Mouse (Mus musculus) left cerebral cortex, postnatal 4 days (tissue): Measurements from ENCODE around the gene Map4k1. TPM values are rescaled to one million over a fixed set of nuclear protein-coding genes. Genes with fewer than 3 reads are reported as not detected.

Experiments used
- DNase-seq: peaks from one replicate; pipeline ENCODE4 v3.0.0-alpha.2; 2022
- intact Hi-C: fragments of 180-260 bp; cut with DNase I; formaldehyde crosslinking; loops from one replicate; pipeline ENCODE4 v1.15.1; 2025
- total RNA-seq, 2 experiments: library from RNA; stranded (reverse); gene quantifications; 2 replicates each; pipeline ENCODE4 v1.2.3; 2021

Map4k1 gene
- total RNA-seq, result 10 to 100 TPM; 12.9 to 14.7 TPM

DNA sequence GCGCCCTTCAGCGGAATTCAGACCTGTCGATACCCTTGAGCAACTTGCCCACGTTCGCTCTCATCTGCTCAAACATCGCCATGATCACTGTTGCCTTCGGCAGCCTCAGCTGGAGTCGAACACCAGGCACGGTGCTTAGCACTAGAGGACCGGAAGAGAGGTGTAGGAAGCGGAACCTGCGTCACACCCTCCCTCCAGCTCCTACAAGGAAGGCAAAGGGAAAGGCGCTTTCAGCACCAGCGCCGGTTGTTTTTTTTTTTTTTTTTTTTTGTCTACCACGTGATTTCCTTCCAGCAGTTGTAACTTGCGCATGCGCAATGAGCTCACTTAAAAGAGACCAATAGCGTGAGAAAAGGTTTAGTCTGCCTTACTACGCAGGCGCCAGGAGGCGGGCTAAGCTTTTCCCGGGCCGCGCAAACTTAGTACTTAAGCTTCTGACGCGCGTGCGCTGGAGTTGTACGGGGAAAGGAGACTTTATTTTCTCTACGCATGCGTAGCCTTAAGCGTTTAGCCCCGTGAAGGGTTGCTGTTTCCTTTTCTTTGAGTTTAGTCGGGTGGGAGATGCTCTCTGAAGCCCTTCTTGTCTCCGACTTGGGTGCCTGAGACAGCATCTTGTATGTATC, at the start of gene Map4k1, which contains the start of gene Eif3k:
TSS of gene Map4k1 (plus strand) at position 400 of the 623 bp plus-strand sequence.
TSS of gene Eif3k (minus strand) at position 214 of the 623 bp plus-strand sequence.
- intact Hi-C loops, result no loop called here
- DNase-seq, result peak; percentile 98

DNA sequence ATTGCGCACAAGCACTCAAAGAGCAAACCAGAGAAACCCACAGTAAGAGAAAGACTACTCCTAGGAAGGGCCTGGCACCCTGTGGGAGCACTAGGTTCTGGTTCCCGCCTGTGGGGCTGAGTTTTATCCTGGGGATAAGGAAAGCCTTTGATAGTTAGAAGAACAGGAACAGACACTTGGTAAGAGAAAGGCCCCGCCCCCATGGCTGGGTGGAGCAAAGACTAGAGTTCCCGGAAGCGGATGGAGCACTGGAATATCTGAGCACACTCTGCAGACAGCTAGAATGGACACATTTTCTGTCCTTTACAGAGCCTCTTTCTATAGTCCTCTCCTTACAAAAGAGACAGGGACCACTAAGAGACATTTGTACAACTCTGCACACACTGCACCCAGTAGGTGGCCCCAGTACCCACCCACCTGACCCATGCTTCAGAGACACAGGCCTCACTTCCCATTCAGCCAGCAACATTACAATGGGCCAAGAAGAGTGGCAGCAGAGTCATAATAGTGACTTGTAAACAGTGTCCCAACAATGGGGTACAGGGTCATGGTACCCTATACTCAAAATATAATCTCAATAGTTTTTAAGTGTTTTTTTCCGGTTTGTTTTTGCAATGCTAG, 49.3 kb upstream of the Map4k1 start:
- no peak for DNase-seq
- intact Hi-C loops, result no loop called here

GRCm38 (mm10) chr7:28933825-28934224, 48.0 kb upstream of the Map4k1 start:
- DNase-seq, result no peak

DNA sequence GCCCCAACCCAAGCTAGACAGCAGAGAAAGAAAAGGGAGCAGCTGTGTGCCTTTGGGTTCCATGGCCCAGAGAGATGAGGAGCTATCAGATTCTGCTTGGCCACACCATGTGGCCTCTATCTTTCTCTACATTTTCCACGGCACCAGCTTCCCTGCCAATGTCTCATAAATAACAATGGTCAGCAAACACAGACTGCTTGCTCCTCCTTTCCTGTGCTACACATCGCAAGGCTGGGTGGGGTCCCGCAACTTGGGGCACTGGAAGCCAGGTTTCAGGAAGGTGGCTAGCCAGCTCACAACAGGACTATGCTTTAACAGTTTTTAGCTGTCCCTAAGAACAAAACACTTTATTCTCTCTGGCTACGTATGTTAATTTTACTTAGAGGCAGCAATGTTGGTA, 45.1 kb upstream of the Map4k1 start:
- DNase-seq, result no peak
- intact Hi-C loops, result no loop called here

More at GRCm38 (mm10) chr7:28933825-28934224, 48.0 kb upstream of the Map4k1 start:
- intact Hi-C loops, result no loop called here

- intact Hi-C loops, result no loop called here
- no peak for DNase-seq
These were observed 43.2 kb upstream of the Map4k1 start for GRCm38 (mm10) chr7:28938654-28939053.

GRCm38 (mm10) chr7:28939418-28940183, 42.2 kb upstream of the Map4k1 start:
- no peak for DNase-seq
- intact Hi-C loops, result no loop called here

DNA sequence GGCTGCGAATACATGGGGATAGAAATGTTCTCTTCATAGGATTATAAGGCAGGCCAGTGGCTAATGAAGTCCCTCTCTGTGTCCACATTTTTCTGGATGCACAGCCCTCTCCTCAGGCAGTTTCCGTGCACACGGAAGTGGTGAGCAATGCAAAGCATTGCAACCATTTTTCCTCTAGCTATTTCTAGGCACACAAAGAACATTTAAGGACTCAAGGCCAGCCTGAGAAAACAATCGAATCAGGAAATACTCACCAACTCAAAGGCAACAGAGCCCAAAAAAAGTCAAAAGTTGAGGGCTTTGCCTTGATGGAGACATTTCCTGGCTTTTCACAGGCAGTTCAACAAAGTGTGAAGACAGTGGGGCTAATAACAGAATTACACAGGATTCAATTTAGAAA, 40.7 kb upstream of the Map4k1 start:
- intact Hi-C loops, result no loop called here
- no peak for DNase-seq

DNA sequence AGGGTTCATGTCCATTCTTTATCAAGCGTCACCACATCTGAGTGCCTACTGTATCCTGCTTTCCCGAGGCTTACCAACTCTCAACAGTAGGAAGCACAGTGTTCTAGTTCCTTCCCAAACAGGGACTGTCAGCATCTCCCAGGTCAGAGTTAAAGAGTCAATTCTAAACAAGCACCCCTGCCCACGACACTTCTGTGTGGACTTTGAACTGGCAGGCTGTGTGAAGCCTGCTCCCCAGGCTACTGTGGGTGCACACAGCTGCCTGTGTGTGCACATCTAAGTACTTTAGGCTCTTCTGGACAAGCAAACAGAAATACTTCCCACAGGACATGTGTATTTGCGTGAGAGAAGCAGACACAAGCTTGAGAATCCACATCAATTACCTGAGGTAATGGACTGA, 40.3 kb upstream of the Map4k1 start:
- intact Hi-C loops, result no loop called here

DNA sequence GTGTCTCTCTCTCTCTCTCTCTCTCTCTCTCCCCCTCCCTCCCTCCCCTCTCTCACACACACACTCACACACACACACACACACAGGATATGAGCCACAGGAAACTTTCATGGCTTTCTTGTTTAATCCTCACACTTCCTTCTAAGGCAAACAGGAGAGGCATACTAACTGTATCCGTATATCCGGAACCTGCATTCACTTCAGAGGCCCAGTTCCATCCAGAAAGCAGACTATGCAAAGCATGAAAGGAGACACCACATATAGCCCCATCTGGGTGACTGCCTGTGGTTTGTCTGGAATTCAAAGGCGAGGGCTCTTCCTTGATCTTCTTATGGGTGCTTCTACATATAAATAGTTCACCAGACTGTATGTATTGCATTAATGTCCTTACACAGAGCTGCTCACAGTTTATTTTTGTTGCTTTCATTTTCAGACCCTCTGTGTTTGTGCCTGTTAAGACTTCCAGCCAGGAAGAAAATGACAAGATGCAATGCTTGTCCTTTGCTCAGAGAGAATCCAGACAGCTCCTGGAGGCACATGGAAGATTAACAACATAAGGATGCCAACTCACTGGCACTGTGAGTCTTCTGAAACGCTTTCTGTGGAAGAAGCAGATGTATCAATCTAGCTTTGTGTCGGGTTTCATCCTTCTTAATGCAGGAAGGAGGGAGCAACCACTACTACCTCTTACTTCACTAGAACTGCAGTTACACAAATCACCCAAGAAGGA, 38.2 kb upstream of the Map4k1 start:
- no peak for DNase-seq

More for the DNA sequence above, 40.3 kb upstream of the Map4k1 start:
- no peak for DNase-seq

GRCm38 (mm10) chr7:28944756-28945415, 37.0 kb upstream of the Map4k1 start:
- intact Hi-C loops, result no loop called here
- no peak for DNase-seq

More for the DNA sequence above, 38.2 kb upstream of the Map4k1 start:
- intact Hi-C loops, result no loop called here

- DNase-seq, result no peak
- intact Hi-C loops, result no loop called here
These were observed 36.2 kb upstream of the Map4k1 start for GRCm38 (mm10) chr7:28945416-28946270.

DNA sequence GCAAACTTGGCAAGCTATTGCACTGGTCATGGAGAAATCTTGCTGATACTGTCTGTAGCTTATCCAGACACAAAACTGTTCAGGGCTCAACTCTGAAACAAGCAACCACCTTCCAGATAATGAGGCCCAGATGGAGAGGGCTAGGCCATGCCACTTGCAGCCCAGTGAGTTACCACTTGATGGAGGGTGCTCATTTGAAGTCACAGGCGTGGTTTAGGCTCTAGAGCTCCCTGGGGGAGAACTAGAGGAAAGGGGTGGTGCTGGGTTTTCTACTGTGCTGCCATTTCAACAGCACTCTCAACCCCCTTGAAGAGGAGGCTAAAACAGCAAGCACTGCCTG, 35.6 kb upstream of the Map4k1 start:
- DNase-seq, result no peak
- intact Hi-C loops, result no loop called here

DNA sequence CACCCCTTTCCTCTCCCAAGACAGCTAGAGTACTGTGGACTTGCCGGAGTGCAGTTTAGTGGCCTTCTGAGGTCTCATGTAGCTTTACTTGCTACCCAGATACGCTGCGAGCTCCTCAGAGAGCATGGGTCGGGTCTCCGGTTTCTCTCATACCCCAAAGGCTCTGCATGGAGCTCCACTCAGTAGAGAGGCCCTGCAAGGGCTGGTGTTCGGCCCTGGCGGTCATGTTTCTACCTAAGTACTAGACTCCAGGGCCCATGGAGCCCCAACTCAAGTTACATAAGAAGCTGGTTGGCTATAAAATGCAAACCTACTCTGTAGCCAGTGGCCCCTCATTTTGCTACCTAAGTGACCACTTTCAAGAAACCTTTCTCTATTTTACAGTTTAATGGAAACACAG, 33.1 kb upstream of the Map4k1 start:
- intact Hi-C loops, result no loop called here
- no peak for DNase-seq

DNA sequence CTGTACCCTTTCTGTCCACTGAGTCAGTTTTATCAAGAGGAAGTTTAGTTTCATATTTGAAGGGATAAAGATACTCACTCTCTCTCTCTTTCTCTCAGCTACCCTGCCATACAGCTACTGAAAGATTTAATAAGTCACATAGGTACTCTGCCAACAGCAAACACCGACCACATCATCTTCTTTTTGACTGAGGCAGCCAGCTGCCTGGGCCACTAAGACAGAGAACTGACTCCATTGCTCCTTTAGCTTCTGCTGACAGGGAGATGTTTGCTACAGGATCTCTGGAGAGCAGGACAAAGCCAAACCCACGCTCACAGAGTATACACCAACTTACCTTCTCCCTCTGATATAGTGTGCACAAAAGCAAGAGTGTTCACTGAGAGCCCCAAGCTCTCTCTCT, 32.6 kb upstream of the Map4k1 start:
- no peak for DNase-seq
- intact Hi-C loops, result no loop called here

DNA sequence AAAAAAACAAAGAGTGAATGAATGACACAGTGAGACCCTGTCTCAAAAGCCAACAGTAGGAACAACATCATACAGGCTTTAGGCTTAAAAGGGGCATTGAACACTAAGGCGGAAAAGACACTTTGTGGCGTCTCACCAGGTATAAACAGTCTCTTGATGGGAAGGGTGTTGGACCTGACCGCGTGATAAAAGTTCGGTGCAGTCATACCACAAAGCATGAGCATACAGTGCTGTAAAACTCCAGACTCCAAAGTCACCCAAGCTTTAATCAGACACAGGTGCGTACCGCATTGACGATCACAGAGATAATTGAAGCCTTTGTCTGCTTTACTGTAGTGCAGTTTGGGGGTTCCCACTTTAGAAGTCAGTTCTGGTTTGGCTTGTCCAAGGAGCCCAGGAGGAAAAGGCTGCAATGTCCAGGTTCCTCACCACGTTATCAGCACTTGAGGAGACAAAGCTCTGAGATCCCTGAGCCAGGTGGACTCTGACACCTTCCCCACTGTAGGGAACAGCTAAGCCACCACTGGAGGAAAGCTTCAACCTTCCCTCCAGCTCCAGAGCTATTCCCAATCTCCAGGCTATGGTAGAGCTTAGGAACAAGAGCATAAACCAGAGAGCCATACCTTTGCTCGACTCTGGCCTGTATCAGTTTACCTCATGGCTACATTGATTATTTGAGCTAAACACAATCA, 31.4 kb upstream of the Map4k1 start:
- intact Hi-C loops, result no loop called here
- no peak for DNase-seq

GRCm38 (mm10) chr7:28951764-28952163, 30.1 kb upstream of the Map4k1 start:
- intact Hi-C loops, result no loop called here
- DNase-seq, result no peak

GRCm38 (mm10) chr7:28952786-28953185, 29.1 kb upstream of the Map4k1 start:
- intact Hi-C loops, result no loop called here
- DNase-seq, result no peak

GRCm38 (mm10) chr7:28953476-28954376, 28.1 kb upstream of the Map4k1 start:
- intact Hi-C loops, result no loop called here
- DNase-seq, result no peak
